Mouse (Mus musculus) ES-E14 (cell line): ENCODE measurements around the gene Fam216b.

Experiments used
- HCFC1 ChIP-seq: IDR thresholded peaks from 2 replicates; pipeline ENCODE4 v1.6.1; 2012; ENCODE audit warnings: low read length, inconsistent platforms, borderline replicate concordance; ENCODE audit not compliant: insufficient read depth
- MAFK ChIP-seq: IDR thresholded peaks from 2 replicates; pipeline ENCODE4 v1.6.1; 2014; ENCODE audit warnings: mild to moderate bottlenecking, low read depth, low read length, inconsistent platforms; ENCODE audit not compliant: insufficient read depth
- ZC3H11A ChIP-seq: IDR thresholded peaks from 2 replicates; pipeline ENCODE4 v1.6.1; 2012; ENCODE audit warnings: low read depth, mild to moderate bottlenecking, inconsistent platforms, low read length, borderline replicate concordance
- ZNF384 ChIP-seq: IDR thresholded peaks from 2 replicates; pipeline ENCODE4 v1.6.1; 2012; ENCODE audit warnings: low read depth, low read length, inconsistent platforms

GRCm38 (mm10) chr14:78062484-78062883 is 26.3 kb downstream of the Fam216b start:
- TF ChIP-seq ZC3H11A (no peak), HCFC1 (no peak), MAFK (no peak), ZNF384 (no peak)
